Mouse (Mus musculus) kidney, adult 2 months (tissue): ENCODE measurements around the gene Prkn. TPM values are rescaled to one million over a fixed set of nuclear protein-coding genes. Genes with fewer than 3 reads are reported as not detected.

Experiments used
- DNase-seq: peaks from one replicate; pipeline ENCODE4 v3.0.0; 2021
- H3K27ac ChIP-seq: fragments of 200-500 bp; 2 replicates; pipeline ENCODE4 v1.5.1; 2012; ENCODE audit warnings: low read depth, low read length, control low read depth, inconsistent platforms; ENCODE audit not compliant: insufficient read depth
- H3K27me3 ChIP-seq: fragments of 200-500 bp; replicated peaks from 2 replicates; pipeline ENCODE4 v1.6.1; 2012; ENCODE audit warnings: mild to moderate bottlenecking, moderate library complexity, low read length, inconsistent platforms; ENCODE audit not compliant: control insufficient read depth, insufficient read depth
- H3K36me3 ChIP-seq: fragments of 200-500 bp; 2 replicates; pipeline ENCODE4 v1.6.1; 2012; ENCODE audit warnings: mild to moderate bottlenecking, moderate library complexity, low read length, inconsistent platforms; ENCODE audit not compliant: control insufficient read depth, insufficient read depth
- H3K4me1 ChIP-seq: fragments of 200-500 bp; 2 replicates; pipeline ENCODE4 v1.6.1; 2011; ENCODE audit warnings: low read length; ENCODE audit not compliant: control insufficient read depth, insufficient read depth
- H3K4me3 ChIP-seq: fragments of 200-500 bp; 2 replicates; pipeline ENCODE4 v1.5.1; 2011; ENCODE audit warnings: mild to moderate bottlenecking, low read depth, low read length, control low read depth; ENCODE audit not compliant: insufficient read depth
- CTCF ChIP-seq: fragments of 200-500 bp; conservative IDR thresholded peaks from 2 replicates; pipeline ENCODE4 v1.5.1; 2011; ENCODE audit warnings: low read depth, mild to moderate bottlenecking, control low read depth, low read length, moderate library complexity, mixed read lengths; ENCODE audit not compliant: insufficient read depth, insufficient read length
- POLR2A ChIP-seq: fragments of 200-500 bp; IDR thresholded peaks from one replicate; pipeline ENCODE4 v1.6.1; 2011; ENCODE audit warnings: low read depth, low read length, control low read depth
- whole genome bisulfite sequencing: fragments of 180-500 bp; shearing (Covaris S2); methylation state at CpG from one replicate; pipeline ENCODE4 v1.1.7; 2018; 5-methylcytosine and 5-hydroxymethylcytosine counted together
- polyA plus RNA-seq: library from polyadenylated mRNA; depleted of rRNA; stranded (reverse); fragments of >200 nt; gene quantifications from 2 replicates; pipeline ENCODE4 v1.2.3, GENCODE M21; 2012

Prkn gene
- polyA plus RNA-seq, 1 experiment, result 6.1 TPM

- Histone ChIP-seq H3K27me3 (no peaks in the 10 kb centered on the region), H3K4me3 (no peak overlapping the region), H3K4me1 (no peaks in the 10 kb centered on the region), H3K36me3 (no peaks in the 10 kb centered on the region), H3K27ac (no peak overlapping the region)
- TF ChIP-seq POLR2A, result no peak
- TF ChIP-seq CTCF, result no peak
- DNase-seq, result no peak
- WGBS, result 82% methylated on average over 4 of the region's 4 CpGs
These were observed 649.9 kb downstream of the Prkn start for GRCm38 (mm10) chr17:11490051-11490450.

- TF ChIP-seq POLR2A (no peak), CTCF (no peak)
- H3K27ac ChIP-seq, result no peak overlapping the region
- no peaks in the 10 kb centered on the region for H3K27me3 ChIP-seq
- no peaks in the 10 kb centered on the region for H3K36me3 ChIP-seq
- no peaks in the 10 kb centered on the region for H3K4me1 ChIP-seq
- no peak for DNase-seq
- WGBS, result 93% methylated on average over 7 of the region's 7 CpGs
- H3K4me3 ChIP-seq, result no peak overlapping the region
These were observed 662.4 kb downstream of the Prkn start for GRCm38 (mm10) chr17:11502556-11502955.

DNA sequence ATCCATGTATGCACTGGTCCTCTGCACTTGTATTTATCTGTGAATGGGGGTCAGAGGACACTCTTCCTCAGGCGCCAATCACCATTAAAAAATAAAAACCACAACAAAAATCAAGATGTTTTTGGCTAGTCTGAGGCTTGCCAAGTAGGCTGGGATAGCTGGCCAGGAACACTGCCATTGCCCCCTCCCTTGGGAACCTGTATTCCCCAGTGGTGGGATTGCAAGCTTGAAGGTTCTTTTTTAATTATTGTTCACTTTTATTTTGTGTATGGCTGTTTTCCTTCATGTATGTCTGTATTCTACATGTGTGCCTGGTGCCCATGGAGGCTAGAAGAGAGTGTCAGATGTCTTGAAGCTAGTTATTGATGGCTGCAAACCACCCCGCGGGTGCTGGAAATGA, 664.3 kb downstream of the Prkn start:
- H3K36me3 ChIP-seq, result no peaks in the 10 kb centered on the region
- TF ChIP-seq POLR2A, result no peak
- TF ChIP-seq CTCF, result no peak
- no peak for DNase-seq
- WGBS, result 88% methylated on average over 3 of the region's 3 CpGs
- no peak overlapping the region for H3K4me3 ChIP-seq
- no peaks in the 10 kb centered on the region for H3K27me3 ChIP-seq
- no peaks in the 10 kb centered on the region for H3K4me1 ChIP-seq
- no peak overlapping the region for H3K27ac ChIP-seq

DNA sequence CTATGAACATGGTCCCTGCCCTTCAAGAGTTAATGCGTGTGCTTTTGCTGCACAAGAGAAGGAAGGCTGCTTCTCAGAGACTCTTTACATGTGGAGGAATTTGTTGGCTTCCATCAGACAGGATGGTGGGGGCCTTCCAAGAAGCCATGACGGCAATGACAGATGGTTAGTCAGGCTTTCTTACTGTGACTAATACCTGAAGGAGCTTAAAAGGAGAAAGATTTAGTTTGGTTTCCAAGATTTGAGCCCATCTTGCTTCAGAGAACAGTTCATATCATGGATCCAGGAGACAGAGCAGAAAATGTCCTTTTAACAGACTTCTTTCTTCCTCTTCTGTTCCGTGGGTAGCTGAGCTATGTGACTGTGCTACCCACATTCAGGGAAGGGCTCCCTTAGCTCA, 666.9 kb downstream of the Prkn start:
- H3K27ac ChIP-seq, result no peak overlapping the region
- H3K27me3 ChIP-seq, result no peaks in the 10 kb centered on the region
- no peak for DNase-seq
- H3K4me1 ChIP-seq, result no peaks in the 10 kb centered on the region
- TF ChIP-seq CTCF, result no peak
- TF ChIP-seq POLR2A, result no peak
- 88% methylated on average over 3 of the region's 3 CpGs for WGBS
- no peaks in the 10 kb centered on the region for H3K36me3 ChIP-seq
- no peak overlapping the region for H3K4me3 ChIP-seq

DNA sequence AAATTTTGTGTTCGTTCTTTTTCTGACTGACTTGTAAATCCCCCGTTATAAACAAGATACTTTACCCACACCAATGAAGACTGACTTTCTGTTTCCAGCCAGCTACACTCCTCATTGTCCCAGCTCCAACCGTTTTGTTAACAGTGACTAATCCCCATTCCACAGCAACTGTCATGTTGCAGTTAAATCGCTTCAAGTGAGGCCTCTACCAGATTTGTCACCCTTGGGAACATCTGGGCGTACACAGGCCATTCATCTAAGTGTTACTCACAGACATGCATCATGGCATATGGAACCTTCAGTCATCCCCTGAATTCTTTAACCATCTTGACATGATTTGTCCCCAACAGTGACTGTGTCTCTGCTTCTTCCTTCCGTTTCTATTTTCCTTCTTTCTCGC, 669.9 kb downstream of the Prkn start:
- H3K27me3 ChIP-seq, result no peaks in the 10 kb centered on the region
- H3K36me3 ChIP-seq, result no peaks in the 10 kb centered on the region
- WGBS, result 88% methylated on average over 7 of the region's 7 CpGs
- no peak overlapping the region for H3K4me3 ChIP-seq
- no peak overlapping the region for H3K27ac ChIP-seq
- TF ChIP-seq POLR2A (no peak), CTCF (no peak)
- H3K4me1 ChIP-seq, result no peaks in the 10 kb centered on the region
- DNase-seq, result no peak

GRCm38 (mm10) chr17:11514032-11514761, 674.0 kb downstream of the Prkn start:
- Histone ChIP-seq H3K4me3 (no peak overlapping the region), H3K4me1 (no peaks in the 10 kb centered on the region), H3K27me3 (no peaks in the 10 kb centered on the region), H3K36me3 (no peaks in the 10 kb centered on the region), H3K27ac (no peak overlapping the region)
- no peak for TF ChIP-seq POLR2A
- TF ChIP-seq CTCF, result no peak
- DNase-seq, result no peak
- WGBS, result 37% methylated on average over 8 of the region's 8 CpGs

- WGBS, result 92% methylated on average over 4 of the region's 4 CpGs
- no peaks in the 10 kb centered on the region for H3K36me3 ChIP-seq
- TF ChIP-seq CTCF (no peak), POLR2A (no peak)
These were observed 675.4 kb downstream of the Prkn start for GRCm38 (mm10) chr17:11515619-11516018.

GRCm38 (mm10) chr17:11516165-11516564, 676.0 kb downstream of the Prkn start:
- H3K27me3 ChIP-seq, result no peaks in the 10 kb centered on the region
- no peaks in the 10 kb centered on the region for H3K4me1 ChIP-seq
- no peak overlapping the region for H3K4me3 ChIP-seq
- no peak for TF ChIP-seq CTCF
- no peak for TF ChIP-seq POLR2A
- 82% methylated on average over 7 of the region's 7 CpGs for WGBS
- H3K36me3 ChIP-seq, result no peaks in the 10 kb centered on the region
- DNase-seq, result no peak
- H3K27ac ChIP-seq, result no peak overlapping the region

More at GRCm38 (mm10) chr17:11515619-11516018, 675.4 kb downstream of the Prkn start:
- no peak overlapping the region for H3K27ac ChIP-seq
- H3K4me1 ChIP-seq, result no peaks in the 10 kb centered on the region
- no peaks in the 10 kb centered on the region for H3K27me3 ChIP-seq
- H3K4me3 ChIP-seq, result no peak overlapping the region
- DNase-seq, result no peak
